Mouse (Mus musculus) NIH3T3 (cell line): ENCODE measurements around the gene Cnga1.
"Not testable (repeated sequence)": the region's sequence is repeated elsewhere in the genome, so short reads cannot be mapped to it uniquely, and the experiment has no call there.

ENCODE experiments used
- DNase-seq: peaks from one replicate; pipeline ENCODE4 v3.0.0-alpha.2; 2012; ENCODE audit warnings: low read depth

Cnga1 gene

GRCm38 (mm10) chr5:72640072-72640471 lies 4.0 kb downstream of the Cnga1 start:
- DNase-seq, result no peak

GRCm38 (mm10) chr5:72636576-72636975 lies 7.5 kb downstream of the Cnga1 start:
- DNase-seq, result no peak

- no peak for DNase-seq
Observed at GRCm38 (mm10) chr5:72636122-72636521, 8.0 kb downstream of the Cnga1 start.

- peak; percentile 27 for DNase-seq
Observed at GRCm38 (mm10) chr5:72634791-72635271, 9.2 kb downstream of the Cnga1 start.

GRCm38 (mm10) chr5:72630026-72630425 lies 14.0 kb downstream of the Cnga1 start:
- peak; percentile 61 for DNase-seq

GRCm38 (mm10) chr5:72621022-72621421 lies 23.1 kb downstream of the Cnga1 start:
- DNase-seq, result peak; percentile 17

- no peak for DNase-seq
Observed at GRCm38 (mm10) chr5:72617413-72617812, 26.7 kb downstream of the Cnga1 start.

GRCm38 (mm10) chr5:72603138-72603537 lies 40.9 kb downstream of the Cnga1 start:
- no peak for DNase-seq

- DNase-seq, result peak; percentile 71
Observed at GRCm38 (mm10) chr5:72601006-72601405, 43.1 kb downstream of the Cnga1 start.

GRCm38 (mm10) chr5:72587192-72587681 lies 56.8 kb downstream of the Cnga1 start, which contains the start of gene Gm5868:
Gene Gm5868, minus strand, starts transcription at chr5:72587551.
- DNase-seq, result no peak

- DNase-seq, result not testable (repeated sequence)
Observed at GRCm38 (mm10) chr5:72586667-72587191, 57.3 kb downstream of the Cnga1 start.

GRCm38 (mm10) chr5:72586122-72586521 lies 58.0 kb downstream of the Cnga1 start:
- not testable (repeated sequence) for DNase-seq

GRCm38 (mm10) chr5:72580970-72581332 lies 63.1 kb downstream of the Cnga1 start, which contains the start of gene Zar1:
Gene Zar1, minus strand, starts transcription at chr5:72581254.
- not testable (repeated sequence) for DNase-seq

- not testable (repeated sequence) for DNase-seq
Observed at GRCm38 (mm10) chr5:72580088-72580969, 63.7 kb downstream of the Cnga1 start.

GRCm38 (mm10) chr5:72579599-72579998 lies 64.5 kb downstream of the Cnga1 start:
- DNase-seq, result not testable (repeated sequence)

GRCm38 (mm10) chr5:72565621-72566020 lies 78.5 kb downstream of the Cnga1 start:
- no peak for DNase-seq

- DNase-seq, result not testable (repeated sequence)
Observed at GRCm38 (mm10) chr5:72563183-72563582, 80.9 kb downstream of the Cnga1 start.

GRCm38 (mm10) chr5:72560976-72561628 lies 83.0 kb downstream of the Cnga1 start:
- no peak for DNase-seq

- peak; percentile 100 for DNase-seq
Observed at GRCm38 (mm10) chr5:72559544-72560049, 84.5 kb downstream of the Cnga1 start, which contains the start of gene Nfxl1. Gene Nfxl1, minus strand, starts transcription at chr5:72559684.

GRCm38 (mm10) chr5:72558716-72559526 lies 85.2 kb downstream of the Cnga1 start:
- peak; percentile 25 for DNase-seq

GRCm38 (mm10) chr5:72556245-72556644 lies 87.8 kb downstream of the Cnga1 start:
- no peak for DNase-seq
